Mouse (Mus musculus): Measurements from ENCODE around the gene 4930519P11Rik.

GRCm38 (mm10) chr2:154577744-154578067 lies 35.5 kb downstream of the 4930519P11Rik start:
- no peak for TF ChIP-seq GATA1 (IDR thresholded peaks at IDR 0.05; ENCODE audit: borderline replicate concordance, low read length)
- no peak for TF ChIP-seq CTCF (IDR thresholded peaks at IDR 0.05; ENCODE audit: low read depth, low read length)
- no peak for TF ChIP-seq TAL1 (conservative IDR thresholded peaks at IDR 0.05; ENCODE audit: low read depth, low read length)
- no peak for TF ChIP-seq GATA2 (IDR thresholded peaks at IDR 0.05; ENCODE audit: borderline replicate concordance, low read depth, low read length)
- TF ChIP-seq POLR2AphosphoS5 (IDR thresholded peaks at IDR 0.05; ENCODE audit: insufficient replicate concordance, low read depth, low read length): no peak
